Mouse (Mus musculus): ENCODE measurements around the gene Bard1.

The Bard1 gene

DNA sequence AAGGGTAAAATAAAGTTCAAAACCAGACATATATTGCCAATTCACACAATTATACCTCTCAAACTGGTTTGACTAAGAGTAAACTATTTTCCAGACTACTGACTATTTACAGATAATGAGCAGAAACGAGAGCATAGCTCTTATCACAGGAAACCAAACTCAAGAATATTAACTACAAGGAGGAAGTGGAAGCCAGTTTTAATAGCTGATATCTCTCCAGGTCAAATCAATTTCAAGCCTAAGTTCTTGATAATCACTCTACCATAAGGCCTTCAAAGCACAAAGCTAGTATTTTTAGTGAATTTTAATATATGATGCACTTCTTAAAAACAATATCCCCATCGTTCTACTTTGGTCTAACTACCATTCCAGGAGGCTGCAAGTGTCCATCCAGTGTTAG lies 57.8 kb downstream of the Bard1 start:
- DNase-seq: no peak

GRCm38 (mm10) chr1:71043951-71044350 lies 59.0 kb downstream of the Bard1 start:
- DNase-seq: no peak

- no peak for DNase-seq
These were observed 65.9 kb downstream of the Bard1 start for GRCm38 (mm10) chr1:71036999-71037398.

DNA sequence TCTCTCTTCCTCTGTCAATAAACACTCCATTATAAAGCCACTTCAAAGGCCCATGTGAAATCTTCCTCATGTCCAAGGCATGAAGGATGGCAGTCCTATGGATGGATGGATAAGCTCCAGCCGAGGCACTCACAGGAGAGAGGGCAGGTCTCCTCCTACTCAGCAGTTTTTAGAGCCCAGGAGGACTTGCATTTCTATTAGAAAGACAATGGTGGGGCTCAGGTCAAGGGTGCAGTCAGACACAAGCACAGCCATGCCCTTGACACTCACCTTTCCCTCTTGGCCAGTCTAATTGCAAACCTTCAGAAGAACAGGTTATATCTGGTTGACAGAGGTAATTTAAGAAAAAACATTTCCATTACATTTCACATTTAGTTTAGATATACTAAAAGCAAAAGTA lies 67.4 kb downstream of the Bard1 start:
- no peak for DNase-seq

DNA sequence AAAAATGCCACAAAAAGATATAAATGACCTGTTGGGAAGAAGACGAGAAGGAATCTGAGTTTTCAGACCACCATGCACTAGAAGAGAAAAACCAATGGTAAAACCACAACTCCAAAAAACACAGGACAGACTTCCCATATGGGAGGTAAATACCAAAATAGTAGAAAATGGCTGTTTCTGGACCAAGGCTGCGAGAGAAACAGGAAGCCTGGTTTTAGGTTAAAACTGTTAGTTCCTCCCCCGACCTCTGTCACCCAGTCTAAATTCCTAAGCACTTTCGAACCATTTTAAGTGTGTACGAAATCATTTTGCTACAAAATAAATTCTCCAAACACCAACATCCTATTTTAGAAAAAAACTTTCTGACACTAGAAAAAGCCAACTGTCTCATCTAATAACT lies 80.2 kb downstream of the Bard1 start:
- DNase-seq: no peak

DNA sequence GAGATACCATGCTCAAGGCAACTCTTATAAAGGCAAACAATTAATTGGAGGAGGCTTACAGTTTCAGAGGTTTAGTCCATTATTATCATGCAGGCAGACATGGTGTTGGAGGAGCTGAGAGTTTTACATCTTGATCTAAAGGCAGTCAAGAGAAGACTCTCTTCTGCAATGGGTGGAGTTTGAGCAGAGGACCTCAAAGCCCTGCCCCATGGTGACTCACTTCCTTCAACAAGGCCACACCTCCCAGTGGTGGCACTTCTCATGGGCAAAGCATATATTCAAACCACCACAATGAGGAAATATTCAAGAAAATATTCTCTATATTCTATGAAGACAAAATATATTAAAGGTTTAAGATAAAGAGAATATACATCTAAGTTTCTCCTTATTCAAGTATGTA lies 88.6 kb downstream of the Bard1 start:
- DNase-seq: no peak

GRCm38 (mm10) chr1:71005998-71006397 lies 96.9 kb downstream of the Bard1 start:
- no peak for DNase-seq

GRCm38 (mm10) chr1:71004177-71004576 lies 98.8 kb downstream of the Bard1 start:
- DNase-seq: no peak

GRCm38 (mm10) chr1:71003741-71004140 lies 99.2 kb downstream of the Bard1 start:
- no peak for DNase-seq

DNA sequence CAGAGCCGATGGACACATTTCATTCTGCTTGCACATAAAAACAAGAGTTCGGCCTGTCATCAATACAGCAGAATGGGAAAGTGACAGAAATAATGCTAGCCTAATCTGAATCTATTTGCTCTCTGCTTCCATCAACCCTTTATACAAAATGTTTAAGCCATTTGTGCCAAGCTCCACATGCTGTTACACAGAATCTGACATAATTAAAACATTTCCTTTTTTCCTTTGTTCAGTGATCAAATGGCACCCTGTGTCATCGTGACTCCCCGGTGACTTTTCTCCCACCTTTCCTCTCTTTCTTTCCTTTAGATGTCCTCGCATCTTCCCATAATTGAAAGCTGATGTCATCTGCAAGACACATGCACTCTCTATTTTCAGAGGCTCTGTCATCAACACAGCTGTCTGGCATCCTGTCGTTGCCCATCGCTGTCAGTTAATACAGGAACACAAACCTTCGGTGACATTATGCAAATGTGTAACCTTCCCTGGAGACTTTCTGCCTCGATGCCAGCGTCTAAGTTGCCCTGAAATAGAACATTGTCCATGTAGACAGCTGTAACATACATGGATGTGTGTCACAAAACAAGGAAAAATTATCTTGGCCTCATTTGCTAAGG lies 105.5 kb downstream of the Bard1 start:
- no peak for DNase-seq

- no peak for DNase-seq
These were observed 106.2 kb downstream of the Bard1 start for GRCm38 (mm10) chr1:70996766-70997165.

Measured in thymus, adult 18-20 months (tissue).